Mouse (Mus musculus): ENCODE measurements around the gene Emilin3. TPM values are rescaled to one million over a fixed set of nuclear protein-coding genes. Genes with fewer than 3 reads are reported as not detected.
"Not testable (repeated sequence)": the region's sequence is repeated elsewhere in the genome, so short reads cannot be mapped to it uniquely, and the experiment has no call there.

Gene Emilin3
- polyA plus RNA-seq (2012; rRNA removed), result 0.05 TPM in 1 of 2 replicates, not detected in the other

DNA sequence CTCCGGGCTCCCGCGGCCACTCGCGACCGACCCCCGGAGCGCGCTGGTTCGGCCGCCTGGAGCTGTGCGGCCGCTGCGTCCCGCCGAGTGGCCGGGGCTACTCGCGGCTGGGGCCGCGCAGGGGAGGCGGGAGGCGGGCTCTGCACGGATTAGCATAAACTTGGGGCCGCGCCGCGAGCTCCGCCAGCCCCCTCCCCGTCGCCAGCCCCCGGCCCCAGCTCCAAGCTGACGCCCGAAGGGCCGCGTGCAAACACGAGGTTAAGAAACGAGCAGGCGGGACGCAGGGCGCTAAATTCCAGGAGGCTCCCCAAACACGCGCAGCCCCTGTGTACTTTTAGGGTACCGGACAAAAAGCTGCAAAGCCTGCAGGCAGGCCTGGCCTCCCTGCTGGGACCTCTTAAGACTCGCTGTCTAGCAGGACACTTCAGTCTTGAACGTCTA lies at the start of gene Emilin3:
Gene Emilin3, minus strand, starts transcription at position 98 of the 441 bp plus-strand sequence.
- WGBS, result 4% methylated on average over 42 of the region's 46 CpGs
- no peak for DNase-seq (ENCODE audit: low read depth, low spot score)

DNA sequence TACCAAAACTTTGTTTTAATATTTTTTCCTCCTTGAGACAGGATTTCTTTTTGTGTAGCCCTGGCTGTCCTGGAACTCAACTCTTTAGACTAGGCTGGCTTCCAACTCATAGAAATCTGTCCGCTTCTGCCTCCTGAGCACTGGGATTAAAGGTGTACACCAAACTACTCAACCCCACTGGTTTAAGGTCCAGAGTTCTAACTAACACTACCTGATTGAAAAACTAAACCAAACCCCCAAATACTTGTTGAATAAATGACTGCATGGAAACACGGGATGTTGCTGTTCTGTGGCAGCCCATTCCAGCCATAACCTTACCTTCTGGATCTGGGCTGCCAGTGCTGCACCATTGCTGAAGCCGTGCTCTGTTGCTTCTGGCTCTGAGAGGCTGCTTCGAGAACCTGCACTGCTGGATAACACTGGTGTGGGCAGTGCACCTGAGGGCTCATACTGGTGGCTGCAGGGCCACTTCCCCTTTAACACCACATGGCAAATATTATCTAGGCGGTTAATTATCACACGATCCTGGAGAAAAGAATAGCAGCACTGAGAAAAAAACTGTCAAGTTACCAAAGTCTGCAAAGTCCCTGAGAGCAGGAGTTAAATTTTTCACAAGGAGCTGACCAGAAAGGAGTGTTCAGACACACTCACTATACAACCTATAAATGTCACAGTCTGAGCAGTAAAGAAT lies 49.0 kb upstream of the Emilin3 start:
- 78% methylated on average over 6 of the region's 6 CpGs for WGBS
- DNase-seq (ENCODE audit: low read depth, low spot score), result no peak

DNA sequence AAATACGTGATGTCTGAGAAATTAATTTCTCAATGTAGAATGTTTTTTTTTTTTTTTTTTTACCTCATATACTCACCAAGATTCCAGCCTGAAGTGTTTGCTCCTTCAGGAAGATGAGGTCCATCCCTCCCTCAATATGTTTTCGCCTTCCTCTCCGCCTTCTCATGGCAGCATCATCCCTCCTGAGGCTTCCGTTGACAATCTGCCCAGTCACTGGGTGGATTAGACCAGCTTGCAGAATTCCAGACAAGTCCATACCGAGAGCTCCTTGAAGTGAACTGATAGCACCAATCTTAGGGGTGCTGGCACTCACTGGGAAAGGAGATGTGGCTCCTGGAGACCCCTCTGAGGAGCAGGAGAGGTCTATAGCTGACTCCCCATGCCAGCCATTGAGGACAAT lies 47.8 kb upstream of the Emilin3 start:
- DNase-seq (ENCODE audit: low read depth, low spot score), result no peak
- 95% methylated on average over 5 of the region's 5 CpGs for WGBS

DNA sequence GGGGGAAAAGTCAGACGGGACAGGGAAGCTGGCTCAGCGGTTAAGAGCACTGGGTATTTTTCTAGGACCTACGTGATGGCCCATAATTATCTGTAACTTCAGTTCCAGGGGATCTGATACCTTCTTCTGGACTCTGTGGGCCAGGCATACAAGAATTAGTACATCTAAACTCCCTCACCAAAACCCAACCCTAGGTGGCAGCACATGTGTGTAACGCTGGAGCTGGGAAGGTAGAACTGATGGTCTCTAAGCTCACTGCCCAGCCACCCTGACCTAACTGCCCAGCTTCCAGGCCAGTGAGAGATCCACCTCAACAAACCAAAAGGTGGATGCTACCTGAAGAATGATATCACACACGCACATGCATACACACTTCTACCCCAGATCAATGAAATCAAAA lies 46.6 kb upstream of the Emilin3 start:
- WGBS, result 95% methylated on average over 5 of the region's 5 CpGs
- no peak for DNase-seq (ENCODE audit: low read depth, low spot score)

DNA sequence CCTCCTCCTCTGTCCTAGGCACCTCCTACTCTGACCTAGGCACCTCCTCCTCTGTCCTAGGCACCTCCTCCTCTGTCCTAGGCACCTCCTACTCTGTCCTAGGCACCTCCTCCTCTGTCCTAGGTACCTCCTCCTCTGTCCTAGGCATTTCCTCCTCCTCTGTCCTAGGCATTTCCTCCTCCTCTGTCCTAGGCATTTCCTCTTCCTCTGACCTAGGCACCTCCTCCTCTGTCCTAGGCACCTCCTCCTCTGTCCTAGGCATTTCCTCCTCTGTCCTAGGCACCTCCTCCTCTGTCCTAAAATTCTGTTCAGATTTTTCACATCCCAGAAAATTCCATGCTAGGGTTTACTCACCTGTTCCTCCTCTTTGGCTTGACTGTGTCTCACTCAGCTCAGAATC lies 45.7 kb upstream of the Emilin3 start:
- DNase-seq (ENCODE audit: low read depth, low spot score), result not testable (repeated sequence)

DNA sequence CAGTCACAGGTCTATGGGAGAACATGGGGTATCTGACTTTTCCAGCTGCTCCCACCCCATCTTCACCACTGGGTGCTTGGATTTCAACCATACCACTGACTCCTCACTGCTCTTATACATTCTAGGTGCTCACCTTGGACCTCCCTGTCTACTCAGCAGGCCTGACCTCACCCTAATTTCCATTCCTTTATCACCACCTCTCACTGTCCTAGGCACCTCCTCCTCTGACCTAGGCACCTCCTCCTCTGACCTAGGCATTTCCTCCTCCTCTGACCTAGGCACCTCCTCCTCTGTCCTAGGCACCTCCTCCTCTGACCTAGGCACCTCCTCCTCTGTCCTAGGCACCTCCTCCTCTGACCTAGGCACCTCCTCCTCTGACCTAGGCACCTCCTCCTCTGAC lies 45.2 kb upstream of the Emilin3 start:
- not testable (repeated sequence) for DNase-seq (ENCODE audit: low read depth, low spot score)

DNA sequence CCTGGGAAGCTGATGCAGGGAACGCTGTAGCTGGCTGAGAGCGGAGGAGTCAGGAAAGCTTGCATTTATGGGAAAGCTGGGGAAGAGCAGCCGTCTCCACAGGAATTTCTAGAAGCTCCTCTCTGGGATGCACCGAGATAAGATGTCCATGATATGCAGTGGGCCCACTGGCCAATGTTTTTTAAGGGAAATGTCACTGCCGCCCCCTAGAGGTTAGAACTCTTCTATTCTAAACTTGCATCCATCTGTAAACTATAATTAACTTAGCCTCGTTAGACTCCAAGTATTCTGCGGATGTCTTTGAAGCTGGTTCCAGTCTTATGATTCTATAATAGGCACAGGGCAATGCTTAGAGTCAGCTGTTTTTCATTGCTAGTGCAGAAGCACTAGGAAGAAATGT lies 43.2 kb upstream of the Emilin3 start:
- DNase-seq (ENCODE audit: low read depth, low spot score), result no peak
- 77% methylated on average over 7 of the region's 7 CpGs for WGBS

DNA sequence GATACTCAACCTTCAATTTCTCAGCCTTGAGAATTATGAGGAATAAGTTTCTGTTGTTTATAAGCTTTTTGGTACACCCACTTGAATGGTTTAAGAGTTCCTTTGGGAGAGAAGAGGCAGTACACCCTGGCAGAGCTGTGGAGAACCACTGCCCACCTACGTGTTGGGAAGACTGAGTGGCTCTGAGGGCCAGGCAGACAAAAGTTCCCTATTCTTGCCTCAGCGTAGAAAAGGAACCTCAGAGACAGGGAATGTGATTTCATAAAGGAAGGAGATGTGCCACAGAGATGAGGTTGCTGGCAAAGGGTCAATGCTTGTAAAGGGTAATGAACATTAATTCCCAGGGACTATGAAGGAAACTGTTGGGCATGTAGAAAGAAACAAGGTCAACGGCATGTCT lies 42.4 kb upstream of the Emilin3 start:
- DNase-seq (ENCODE audit: low read depth, low spot score), result no peak
- 85% methylated on average over 3 of the region's 3 CpGs for WGBS

DNA sequence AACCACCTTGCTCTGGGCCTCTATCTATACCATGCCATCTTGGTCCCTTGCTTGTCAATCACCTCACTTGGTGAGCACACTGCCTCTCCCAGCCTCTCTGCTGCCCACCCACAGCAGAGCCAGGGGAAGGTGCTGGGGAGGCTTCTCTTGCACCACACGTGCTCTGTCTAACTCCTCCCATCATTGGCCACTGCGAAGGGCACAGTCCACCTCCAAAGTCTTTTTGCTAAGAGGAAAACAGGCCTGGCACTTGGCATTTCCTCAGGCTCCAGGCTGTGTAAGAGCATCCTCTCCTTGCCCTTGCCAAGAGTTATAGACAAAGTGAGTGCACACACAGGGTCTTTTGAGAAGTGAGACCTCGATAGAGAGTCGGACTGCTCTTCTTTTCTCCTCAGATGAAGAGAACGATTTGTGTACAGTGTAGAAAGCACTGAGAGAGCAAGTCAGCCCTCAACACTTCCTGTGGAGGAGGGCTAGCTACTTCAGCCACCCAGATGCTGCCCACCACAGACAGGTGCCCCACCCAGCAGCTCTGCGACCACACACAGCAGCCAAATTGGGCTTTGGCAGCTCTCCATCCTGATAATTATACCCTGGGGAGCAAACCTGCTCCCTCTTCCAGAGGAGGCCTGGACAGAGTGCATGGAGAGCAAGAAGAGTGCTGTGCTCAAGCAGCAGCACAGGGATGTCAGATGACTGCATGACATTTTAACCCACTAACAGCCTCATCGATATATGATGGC lies 41.2 kb upstream of the Emilin3 start:
- no peak for DNase-seq (ENCODE audit: low read depth, low spot score)
- 72% methylated on average over 7 of the region's 7 CpGs for WGBS

DNA sequence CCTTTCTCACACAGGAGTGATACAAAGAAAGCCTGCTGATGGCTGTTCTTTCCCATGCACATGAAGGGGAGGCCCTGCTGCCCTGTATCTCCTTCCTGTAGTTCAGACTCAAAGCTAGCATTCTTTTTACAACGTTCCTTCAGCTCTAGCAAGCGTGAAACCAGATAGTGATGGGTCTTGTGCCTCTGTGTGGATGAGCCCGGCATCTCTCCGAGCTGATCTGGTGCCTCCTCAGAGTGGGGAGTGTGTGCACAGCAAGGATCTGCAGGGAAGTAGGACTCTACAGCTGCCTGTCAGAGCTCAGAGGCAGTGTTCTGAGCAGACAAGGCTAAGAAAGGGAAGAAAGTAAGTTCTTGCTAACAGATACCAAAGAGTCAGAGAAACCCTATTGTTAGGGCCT lies 39.5 kb upstream of the Emilin3 start:
- 76% methylated on average over 4 of the region's 4 CpGs for WGBS
- DNase-seq (ENCODE audit: low read depth, low spot score), result no peak

DNA sequence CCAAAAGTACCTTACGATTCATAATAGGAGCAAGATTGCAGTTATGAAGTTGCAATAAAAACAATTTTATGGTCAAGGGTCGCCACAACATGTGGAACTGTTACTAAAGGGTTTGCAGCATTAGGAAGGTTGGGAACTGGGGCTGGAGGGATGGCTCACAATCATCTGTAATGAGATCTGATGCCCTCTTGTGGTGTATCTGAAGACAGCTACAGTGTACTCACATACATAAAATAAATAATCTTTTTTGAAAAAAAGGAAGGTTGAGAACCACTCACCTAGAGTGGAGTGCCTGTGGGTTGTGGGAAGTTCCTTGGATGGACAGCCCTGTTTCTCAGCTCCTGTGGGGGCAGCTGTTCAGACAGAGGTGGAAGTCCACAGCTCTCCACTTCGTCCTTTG lies 30.3 kb upstream of the Emilin3 start:
- no peak for DNase-seq (ENCODE audit: low read depth, low spot score)
- WGBS, result 62% methylated on average over 3 of the region's 3 CpGs

DNA sequence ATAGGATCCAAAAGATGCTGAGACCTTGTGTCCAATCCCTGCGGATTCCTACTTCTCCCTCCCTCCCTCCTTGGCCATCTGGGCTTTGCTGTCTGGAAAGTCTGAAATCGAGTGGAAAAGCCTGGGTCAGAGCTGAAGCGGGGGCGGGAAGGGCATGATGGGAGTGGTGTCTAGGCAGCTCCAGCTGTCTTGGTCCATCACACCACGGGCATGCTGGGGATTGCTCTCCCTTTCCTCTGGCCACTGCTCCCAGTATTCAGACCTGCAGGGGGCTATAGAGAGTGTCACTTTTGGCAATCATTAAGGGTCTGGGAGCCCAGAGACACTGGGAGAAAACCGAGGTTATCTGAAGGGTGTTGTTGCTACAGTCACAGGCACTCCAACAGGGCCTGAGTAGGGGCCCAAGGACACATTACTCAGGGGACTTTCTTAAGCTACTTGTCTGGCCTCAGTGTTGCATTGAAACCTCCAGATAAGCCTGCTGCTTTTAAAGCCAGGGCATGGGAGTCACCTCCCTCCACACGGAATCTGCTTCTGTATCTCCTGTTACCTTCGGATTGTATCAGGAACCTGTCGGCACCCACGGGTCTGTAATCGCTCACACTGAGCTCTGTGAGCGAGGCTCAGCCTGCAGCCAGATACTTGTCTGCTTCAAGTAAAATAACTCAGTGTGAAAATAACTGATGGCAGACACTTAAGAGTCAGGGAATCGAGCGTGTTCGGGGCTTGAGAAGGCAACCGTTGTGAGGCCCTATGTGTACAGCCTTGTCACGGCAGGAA lies 29.0 kb upstream of the Emilin3 start:
- no peak for DNase-seq (ENCODE audit: low read depth, low spot score)
- 64% methylated on average over 17 of the region's 17 CpGs for WGBS

DNA sequence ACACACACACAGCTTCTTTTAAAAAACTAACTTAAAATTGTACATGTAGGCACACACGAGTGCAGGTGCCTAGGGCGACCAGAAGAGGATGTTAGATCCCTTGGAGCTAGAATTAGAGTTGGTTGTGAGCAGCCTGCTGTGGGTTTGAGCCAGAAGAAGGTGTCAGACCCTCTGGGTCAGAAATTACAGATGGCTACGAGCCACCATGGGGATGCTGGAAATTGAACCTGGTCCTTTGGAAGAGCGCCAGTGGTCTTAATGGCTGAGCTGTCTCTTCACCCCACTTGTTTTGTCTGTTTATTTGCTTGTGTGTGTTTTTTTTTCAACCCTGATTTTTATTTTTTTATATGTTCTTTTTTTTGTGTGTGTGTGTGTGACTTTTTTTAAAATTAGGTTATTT lies 22.3 kb upstream of the Emilin3 start:
- DNase-seq (ENCODE audit: low read depth, low spot score), result no peak
- 77% methylated on average over 4 of the region's 4 CpGs for WGBS

DNA sequence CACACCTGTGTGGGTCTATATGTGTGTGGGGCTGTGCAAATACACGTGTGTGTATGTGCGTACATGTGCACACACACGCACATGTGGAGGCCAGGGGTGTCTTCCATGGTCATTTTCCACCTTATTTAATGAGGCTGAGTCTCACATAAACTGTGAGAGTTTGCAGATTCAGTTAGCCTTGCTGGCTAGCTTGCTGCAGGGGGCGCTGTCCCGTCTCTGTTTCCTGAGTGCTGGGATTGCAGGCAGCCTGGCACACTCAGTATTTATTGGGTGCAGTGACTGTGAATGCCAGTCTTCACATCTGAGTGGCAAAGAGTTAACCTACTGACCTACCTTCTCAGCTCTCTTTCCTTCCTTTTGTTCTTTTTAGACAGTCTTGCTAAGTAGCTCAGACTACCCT lies 21.8 kb upstream of the Emilin3 start:
- no peak for DNase-seq (ENCODE audit: low read depth, low spot score)

DNA sequence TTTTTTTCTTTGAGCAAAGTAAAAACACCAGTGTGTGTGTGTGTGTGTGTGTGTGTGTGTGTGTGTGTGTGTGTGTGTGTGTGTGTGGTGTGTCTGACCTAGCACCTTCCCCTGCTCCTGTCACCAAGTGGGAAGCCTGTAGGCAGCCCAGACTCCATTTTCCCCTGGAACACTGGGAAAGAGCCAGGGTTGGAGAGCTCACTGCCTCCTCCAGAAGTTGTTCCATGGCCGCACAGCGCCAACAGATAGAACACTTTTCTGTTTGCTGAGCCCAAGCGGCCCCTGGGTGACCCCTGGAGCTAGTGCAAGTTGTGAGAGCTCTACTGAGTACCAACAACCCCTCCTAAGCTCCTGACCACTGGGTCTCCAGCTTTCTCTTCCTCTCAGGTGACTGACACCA lies 20.9 kb upstream of the Emilin3 start:
- no peak for DNase-seq (ENCODE audit: low read depth, low spot score)
- WGBS, result 39% methylated on average over 3 of the region's 3 CpGs

More for the DNA sequence above, 21.8 kb upstream of the Emilin3 start:
- WGBS, result 71% methylated on average over 5 of the region's 5 CpGs

DNA sequence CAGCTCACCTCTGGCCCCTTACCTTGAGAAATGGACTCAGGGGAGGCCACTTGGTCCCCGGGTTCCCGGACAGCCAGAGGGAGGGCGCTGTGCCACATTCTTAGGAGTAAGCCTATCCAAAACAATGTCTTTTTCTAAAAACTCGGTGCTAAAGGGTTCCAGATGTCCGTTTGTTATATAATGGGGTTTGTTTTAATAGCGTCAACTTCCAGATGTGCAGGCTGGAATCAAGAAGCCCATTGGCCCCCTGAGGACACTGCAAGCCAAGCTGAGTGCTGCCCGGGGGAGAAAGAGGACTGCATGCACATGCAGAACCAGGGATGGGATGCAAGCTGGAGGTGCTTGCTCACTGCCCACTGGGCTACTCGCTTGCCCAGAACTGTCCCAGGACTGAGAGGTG lies 20.2 kb upstream of the Emilin3 start:
- DNase-seq (ENCODE audit: low read depth, low spot score), result no peak
- 64% methylated on average over 8 of the region's 8 CpGs for WGBS

DNA sequence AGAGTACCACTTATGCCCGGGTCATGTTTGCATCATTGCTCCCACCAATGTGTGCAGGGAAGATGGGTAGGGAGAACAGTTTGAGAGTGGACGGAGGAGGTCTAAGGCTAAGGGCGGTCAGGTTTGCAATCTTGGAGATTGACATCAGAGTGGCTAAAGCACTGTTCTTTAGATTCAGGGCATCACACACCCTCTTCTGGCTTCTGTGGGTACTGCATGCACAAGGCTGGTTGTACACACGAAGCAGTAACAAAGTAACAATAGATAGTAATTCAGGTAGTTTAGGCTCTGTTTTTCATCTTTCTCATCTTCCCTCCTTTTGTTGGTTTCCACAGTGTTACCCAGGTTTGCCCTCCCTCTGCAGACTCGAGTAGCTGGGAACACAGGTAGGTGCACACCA lies 19.2 kb upstream of the Emilin3 start:
- 94% methylated on average over 5 of the region's 5 CpGs for WGBS
- no peak for DNase-seq (ENCODE audit: low read depth, low spot score)

DNA sequence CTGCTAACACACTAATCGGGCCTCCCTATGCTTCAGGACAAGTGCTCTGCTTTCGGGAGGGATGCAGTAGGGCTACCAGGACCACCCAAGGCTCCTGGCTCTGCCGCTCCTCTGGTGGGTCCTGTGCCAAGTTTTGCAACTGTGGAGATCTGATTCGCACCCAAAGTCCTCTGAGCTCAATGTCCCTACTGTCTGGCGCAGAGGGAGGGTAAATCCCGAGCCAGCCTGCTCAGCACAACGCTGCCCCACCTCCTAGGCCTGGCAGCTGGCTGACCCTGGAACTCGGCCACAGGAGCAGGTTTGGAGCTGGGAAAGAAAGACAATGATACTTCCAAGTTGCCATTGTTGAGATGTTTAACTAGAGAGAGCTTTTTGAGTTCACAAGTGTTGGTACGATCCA lies 13.1 kb upstream of the Emilin3 start:
- WGBS, result 56% methylated on average over 9 of the region's 9 CpGs
- no peak for DNase-seq (ENCODE audit: low read depth, low spot score)

DNA sequence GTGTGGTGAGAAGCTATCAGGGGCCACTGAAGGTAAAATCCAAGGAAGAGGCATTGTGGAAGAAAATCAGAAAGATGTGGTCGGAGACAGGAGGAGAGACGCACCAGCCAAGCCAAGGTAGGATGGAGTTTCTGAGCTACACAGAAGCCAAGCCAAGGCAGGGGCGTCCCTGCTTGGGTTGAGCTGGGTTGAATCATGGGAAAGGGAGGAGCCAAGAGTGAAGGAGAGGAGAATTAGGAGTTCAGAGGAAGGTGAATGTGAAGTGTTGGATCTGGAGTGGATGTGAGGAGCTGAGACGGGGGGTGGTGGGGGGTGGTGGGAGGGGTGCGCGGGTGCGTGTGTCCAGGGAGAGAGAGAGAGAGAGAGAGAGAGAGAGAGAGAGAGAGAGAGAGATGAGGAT lies 9.2 kb upstream of the Emilin3 start:
- no peak for DNase-seq (ENCODE audit: low read depth, low spot score)
- 68% methylated on average over 7 of the region's 7 CpGs for WGBS

DNA sequence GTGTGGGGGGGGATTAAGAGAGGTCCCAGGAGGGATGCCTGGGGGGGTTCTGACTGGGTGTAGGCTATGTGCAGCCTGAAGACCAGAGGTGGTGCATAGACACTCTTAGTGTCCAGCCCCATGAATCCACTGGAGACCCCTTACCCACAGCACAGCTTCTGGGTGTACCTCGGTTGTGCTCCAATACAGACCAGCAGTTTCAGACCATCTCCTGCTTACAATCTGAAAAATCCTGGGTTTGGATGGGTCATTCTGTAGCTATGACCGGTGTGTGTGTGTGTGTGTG lies 6.7 kb upstream of the Emilin3 start:
- whole genome bisulfite sequencing, result 89% methylated on average over 2 of the region's 2 CpGs
- DNase-seq (ENCODE audit: low read depth, low spot score), result no peak
